Mouse (Mus musculus): Measurements from ENCODE around the gene Btnl9. TPM values are rescaled to one million over a fixed set of nuclear protein-coding genes. Genes with fewer than 3 reads are reported as not detected.
A peak's percentile ranks its signal among the peaks of the same experiment; 100 is the strongest.

Btnl9 gene
- 2.0 and 2.2 TPM in 2 replicates for polyA plus RNA-seq (2012; rRNA removed)
- 0.58 and 1.7 TPM in 2 replicates for polyA plus RNA-seq (2014; fragmentation: Nextera tagmentation; extraction: Ambion mirVana)

GRCm38 (mm10) chr11:49186955-49187488 is at the start of gene Btnl9:
TSS of gene Btnl9 (minus strand) at chr11:49187159.
- Histone ChIP-seq H3K4me3 (replicated peaks; ENCODE audit: low read length) (no peak within 1 kb of the TSS), H3K27ac (replicated peaks; ENCODE audit: low read depth, low read length) (no peak within 1 kb of the TSS), H3K36me3 (ENCODE audit: control insufficient read depth, insufficient read depth, low read length) (no peaks in the 10 kb centered on the region), H3K9me3 (ENCODE audit: control insufficient read depth, low read length) (no peaks in the 10 kb centered on the region), H3K4me2 (replicated peaks; ENCODE audit: low read depth, low read length, severe bottlenecking) (no peak within 1 kb of the TSS), H3K27me3 (ENCODE audit: control insufficient read depth, insufficient read depth, low read length) (no peaks in the 10 kb centered on the region), H3K4me1 (ENCODE audit: control insufficient read depth, insufficient read depth, low read length) (no peaks in the 10 kb centered on the region), H3K9ac (ENCODE audit: low read depth, low read length, severe bottlenecking) (no peak within 1 kb of the TSS)
- no peak for ATAC-seq (ENCODE audit: low FRiP score, low read depth)
- WGBS, result 76% methylated on average over 8 of the region's 8 CpGs
- DNase-seq (ENCODE audit: low spot score), result no peak
- TF ChIP-seq POLR2A (IDR thresholded peaks at IDR 0.05; ENCODE audit: borderline replicate concordance, extremely low read depth, insufficient read depth, insufficient read length), result no peak

- Histone ChIP-seq H3K9ac (ENCODE audit: low read depth, low read length, severe bottlenecking) (no peak overlapping the region), H3K9me3 (ENCODE audit: control insufficient read depth, low read length) (no peaks in the 10 kb centered on the region), H3K4me2 (replicated peaks; ENCODE audit: low read depth, low read length, severe bottlenecking) (no peak overlapping the region), H3K4me3 (replicated peaks; ENCODE audit: low read length) (no peak overlapping the region), H3K4me1 (ENCODE audit: control insufficient read depth, insufficient read depth, low read length) (no peaks in the 10 kb centered on the region), H3K27me3 (ENCODE audit: control insufficient read depth, insufficient read depth, low read length) (no peaks in the 10 kb centered on the region), H3K27ac (replicated peaks; ENCODE audit: low read depth, low read length) (no peak overlapping the region), H3K36me3 (ENCODE audit: control insufficient read depth, insufficient read depth, low read length) (no peaks in the 10 kb centered on the region)
- ATAC-seq (ENCODE audit: low FRiP score, low read depth), result no peak
- TF ChIP-seq POLR2A (IDR thresholded peaks at IDR 0.05; ENCODE audit: borderline replicate concordance, extremely low read depth, insufficient read depth, insufficient read length), result no peak
- WGBS, result 76% methylated on average over 3 of the region's 3 CpGs
- DNase-seq (ENCODE audit: low spot score), result no peak
Measured at GRCm38 (mm10) chr11:49235459-49236207, 48.7 kb upstream of the Btnl9 start.

- ATAC-seq (ENCODE audit: low FRiP score, low read depth) (no peak), DNase-seq (ENCODE audit: low spot score) (peak; percentile 11)
- no peaks in the 10 kb centered on the region for H3K36me3 ChIP-seq (ENCODE audit: control insufficient read depth, insufficient read depth, low read length)
- no peaks in the 10 kb centered on the region for H3K27me3 ChIP-seq (ENCODE audit: control insufficient read depth, insufficient read depth, low read length)
- H3K9ac ChIP-seq (ENCODE audit: low read depth, low read length, severe bottlenecking), result no peak overlapping the region
- no peaks in the 10 kb centered on the region for H3K9me3 ChIP-seq (ENCODE audit: control insufficient read depth, low read length)
- TF ChIP-seq POLR2A (IDR thresholded peaks at IDR 0.05; ENCODE audit: borderline replicate concordance, extremely low read depth, insufficient read depth, insufficient read length), result no peak
- no peaks in the 10 kb centered on the region for H3K4me1 ChIP-seq (ENCODE audit: control insufficient read depth, insufficient read depth, low read length)
- H3K4me3 ChIP-seq (replicated peaks; ENCODE audit: low read length), result no peak overlapping the region
- WGBS, result 45% methylated on average over 3 of the region's 3 CpGs
- no peak overlapping the region for H3K4me2 ChIP-seq (replicated peaks; ENCODE audit: low read depth, low read length, severe bottlenecking)
- no peak overlapping the region for H3K27ac ChIP-seq (replicated peaks; ENCODE audit: low read depth, low read length)
Measured at GRCm38 (mm10) chr11:49232781-49233180, 45.8 kb upstream of the Btnl9 start.

GRCm38 (mm10) chr11:49224455-49224854 is 37.5 kb upstream of the Btnl9 start:
- Histone ChIP-seq H3K4me1 (ENCODE audit: control insufficient read depth, insufficient read depth, low read length) (no peaks in the 10 kb centered on the region), H3K9ac (ENCODE audit: low read depth, low read length, severe bottlenecking) (no peak overlapping the region), H3K9me3 (ENCODE audit: control insufficient read depth, low read length) (no peaks in the 10 kb centered on the region), H3K4me3 (replicated peaks; ENCODE audit: low read length) (no peak overlapping the region), H3K4me2 (replicated peaks; ENCODE audit: low read depth, low read length, severe bottlenecking) (no peak overlapping the region), H3K27me3 (ENCODE audit: control insufficient read depth, insufficient read depth, low read length) (no peaks in the 10 kb centered on the region), H3K36me3 (ENCODE audit: control insufficient read depth, insufficient read depth, low read length) (0 out of 2 replicates have a peak, but pooled peaks cover under 1% of the 10 kb centered on the region), H3K27ac (replicated peaks; ENCODE audit: low read depth, low read length) (no peak overlapping the region)
- DNase-seq (ENCODE audit: low spot score) (no peak), ATAC-seq (ENCODE audit: low FRiP score, low read depth) (no peak)
- no peak for TF ChIP-seq POLR2A (IDR thresholded peaks at IDR 0.05; ENCODE audit: borderline replicate concordance, extremely low read depth, insufficient read depth, insufficient read length)
- 90% methylated on average over 1 of the region's 1 CpGs for WGBS

GRCm38 (mm10) chr11:49219271-49219670 is 32.3 kb upstream of the Btnl9 start:
- no peak overlapping the region for H3K4me2 ChIP-seq (replicated peaks; ENCODE audit: low read depth, low read length, severe bottlenecking)

More at GRCm38 (mm10) chr11:49219271-49219670, 32.3 kb upstream of the Btnl9 start:
- Histone ChIP-seq H3K27ac (replicated peaks; ENCODE audit: low read depth, low read length) (no peak overlapping the region), H3K9me3 (ENCODE audit: control insufficient read depth, low read length) (no peaks in the 10 kb centered on the region), H3K27me3 (ENCODE audit: control insufficient read depth, insufficient read depth, low read length) (no peaks in the 10 kb centered on the region), H3K4me1 (ENCODE audit: control insufficient read depth, insufficient read depth, low read length) (no peaks in the 10 kb centered on the region), H3K4me3 (replicated peaks; ENCODE audit: low read length) (no peak overlapping the region), H3K36me3 (ENCODE audit: control insufficient read depth, insufficient read depth, low read length) (peaks cover 37% of the 10 kb centered on the region), H3K9ac (ENCODE audit: low read depth, low read length, severe bottlenecking) (no peak overlapping the region)
- WGBS, result 100% methylated on average over 2 of the region's 2 CpGs
- TF ChIP-seq POLR2A (IDR thresholded peaks at IDR 0.05; ENCODE audit: borderline replicate concordance, extremely low read depth, insufficient read depth, insufficient read length), result no peak
- DNase-seq (ENCODE audit: low spot score), result no peak
- no peak for ATAC-seq (ENCODE audit: low FRiP score, low read depth)

All from limb, embryonic 14.5 days (tissue).